Mouse (Mus musculus) left cerebral cortex, adult 2 months (tissue): ENCODE measurements around the gene Lim2. TPM values are rescaled to one million over a fixed set of nuclear protein-coding genes. Genes with fewer than 3 reads are reported as not detected.

Source experiments
- DNase-seq, 2 experiments: peaks; one replicate each; pipeline ENCODE4 v3.0.0; 2021 to 2022; ENCODE audit warnings: low spot score in 2 of 2, mixed read lengths in 1 of 2; ENCODE audit errors: extremely low spot score in 1 of 2
- H3K27ac ChIP-seq: fragments of 200-600 bp; 2 replicates; pipeline ENCODE4 v1.8.1; 2022
- H3K4me3 ChIP-seq: fragments of 200-600 bp; 2 replicates; pipeline ENCODE4 v1.8.1; 2022
- CTCF ChIP-seq: fragments of 200-600 bp; IDR thresholded peaks from 2 replicates; pipeline ENCODE4 v1.8.1; 2022; ENCODE audit warnings: antibody characterized with exemption, mild to moderate bottlenecking, moderate library complexity
- intact Hi-C: fragments of 180-260 bp; cut with DNase I; formaldehyde crosslinking; loops from one replicate; pipeline ENCODE4 v1.15.1; 2025
- microRNA-seq, 2 experiments: library from miRNA; unstranded; fragments of <30 nt; microRNA quantifications; one replicate each; pipeline ENCODE4 v1.2.0; 2021
- total RNA-seq, 2 experiments: library from RNA; stranded (reverse); gene quantifications; 2 replicates each; pipeline ENCODE4 v1.2.3; 2021

Gene Lim2
- total RNA-seq, 2 experiments from 2014 or later, result not detected

GRCm38 (mm10) chr7:43470373-43470772 is 42.9 kb downstream of the Lim2 start:
- H3K4me3 ChIP-seq, result no peak overlapping the region
- intact Hi-C loops, result loop anchor here (1.0 kb wide), 1 partner anchor 25 kb away; no protein-coding TSS in a partner anchor
- peak; percentile 60 for TF ChIP-seq CTCF
- no peak overlapping the region for H3K27ac ChIP-seq
- no peak for DNase-seq

DNA sequence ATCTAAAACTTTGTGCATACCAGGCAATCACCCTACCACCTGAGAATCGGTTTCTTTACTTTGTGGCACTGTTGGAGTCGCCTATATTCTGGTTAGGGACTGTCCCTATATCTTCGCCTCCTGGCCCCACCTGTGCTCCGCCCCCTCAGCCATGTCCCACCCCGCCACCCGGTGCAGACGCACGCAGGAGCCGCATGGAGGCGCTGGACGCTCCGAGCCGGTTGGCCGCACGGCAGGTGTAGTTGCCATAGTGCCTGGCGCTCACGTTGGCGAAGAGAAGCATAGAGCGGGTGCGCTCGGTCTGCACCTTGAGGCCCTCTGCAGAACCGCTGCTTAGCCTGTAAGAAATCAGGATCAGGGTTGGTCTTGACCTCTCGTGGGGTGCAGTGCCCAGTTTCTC is 48.2 kb downstream of the Lim2 start:
- DNase-seq, result no peak
- TF ChIP-seq CTCF, result no peak; the same call in 1 of the 2 replicates
- intact Hi-C loops, result no loop called here
- no peak overlapping the region for H3K27ac ChIP-seq
- H3K4me3 ChIP-seq, result no peak overlapping the region

DNA sequence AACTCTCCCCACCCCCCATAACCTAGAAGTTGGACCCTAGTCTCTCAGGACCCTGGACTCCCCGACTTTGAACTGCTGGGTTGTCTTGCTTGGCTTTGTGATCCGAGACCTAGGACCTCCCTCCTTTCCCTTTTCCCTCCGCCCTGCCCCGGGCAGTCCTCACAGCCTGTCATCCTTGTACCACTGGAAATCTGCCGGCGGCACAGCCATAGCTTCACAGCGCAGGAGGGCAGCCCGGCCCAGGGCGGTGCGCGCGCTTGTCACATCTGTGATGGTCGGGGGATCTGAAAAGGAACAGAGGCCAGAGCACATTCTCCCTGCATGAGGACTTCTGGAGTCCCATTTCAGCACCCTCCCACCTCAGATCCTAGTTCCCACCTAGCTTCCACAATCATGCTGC is 48.9 kb downstream of the Lim2 start:
- no peak overlapping the region for H3K4me3 ChIP-seq
- intact Hi-C loops, result no loop called here
- DNase-seq, result no peak
- no peak overlapping the region for H3K27ac ChIP-seq
- TF ChIP-seq CTCF, result no peak

- Histone ChIP-seq H3K27ac (peak overlapping the region; percentile 66), H3K4me3 (no peak overlapping the region)
- DNase-seq, result peak; percentile 64 to 73
- TF ChIP-seq CTCF, result no peak
- intact Hi-C loops, result no loop called here
These were observed 53.7 kb downstream of the Lim2 start for GRCm38 (mm10) chr7:43481191-43481590.

DNA sequence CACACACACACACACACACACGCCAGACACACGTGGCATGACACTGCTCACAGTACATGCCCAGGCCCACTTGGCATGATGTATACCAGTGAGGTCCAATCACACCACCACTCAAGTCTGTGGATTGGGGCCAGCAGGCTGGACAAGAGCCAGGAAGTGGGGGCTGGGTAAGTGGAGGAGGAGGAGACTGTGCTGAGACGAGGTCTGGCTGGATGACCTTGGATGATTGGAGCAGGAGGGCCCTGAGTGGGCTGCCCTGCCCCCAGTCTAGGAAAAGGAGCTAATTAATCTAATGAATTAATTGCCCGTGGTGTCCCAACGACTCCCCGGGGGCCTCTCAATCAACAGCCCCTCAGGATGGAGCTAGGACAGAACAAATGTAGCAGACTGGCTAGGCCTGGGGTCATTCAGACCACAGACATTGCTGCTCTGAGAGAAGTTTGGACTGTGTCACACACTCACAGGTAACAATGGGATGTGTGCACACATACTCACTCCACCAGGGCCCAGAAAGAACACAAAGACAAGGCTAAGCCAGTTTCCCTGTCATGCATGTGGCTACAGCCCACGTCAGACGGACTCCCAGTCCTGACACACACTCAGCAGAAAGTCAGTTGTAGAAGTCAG is 54.7 kb downstream of the Lim2 start:
- intact Hi-C loops, result no loop called here
- no peak for TF ChIP-seq CTCF
- DNase-seq, result no peak
- H3K4me3 ChIP-seq, result no peak overlapping the region
- H3K27ac ChIP-seq, result peak overlapping the region; percentile 8; the same call in 1 of the 2 replicates

GRCm38 (mm10) chr7:43483236-43483635 is 55.8 kb downstream of the Lim2 start:
- intact Hi-C loops, result no loop called here
- Histone ChIP-seq H3K4me3 (no peak overlapping the region), H3K27ac (no peak overlapping the region)
- no peak for DNase-seq
- no peak for TF ChIP-seq CTCF

Small RNA genes lying within 50 kb of the gene (microRNA-seq; reads per million reads assigned to microRNA genes)
- gene Mir7051, result 0 to 2.9 reads per million in 2 experiments

Other genes starting within 250 kb of the Lim2 start
- gene Zfp715, start 114.4 kb upstream of the Lim2 start, total RNA-seq, result 10 to 100 TPM; 21.6 to 23.6 TPM
- under 1 TPM; 0.34 to 0.54 TPM for gene Siglecf, start 76.3 kb upstream of the Lim2 start, total RNA-seq
- not detected for gene Siglecg, start 19.5 kb upstream of the Lim2 start, total RNA-seq
- gene Nkg7, start 9.4 kb downstream of the Lim2 start, total RNA-seq, result not detected
- not detected for gene Cldnd2, start 13.1 kb downstream of the Lim2 start, total RNA-seq
- gene Etfb, start 16.4 kb downstream of the Lim2 start, total RNA-seq, result 10 to 100 TPM; 58.2 TPM
- under 1 TPM in 1 of 2 experiments, not detected in 1; 0.89 TPM for gene Gm45233, start 16.5 kb downstream of the Lim2 start, total RNA-seq
- gene Vsig10l, start 35.5 kb downstream of the Lim2 start, total RNA-seq, result 1 to 10 TPM in 1 of 2 experiments, under 1 TPM in 1; 0.89 to 1.2 TPM
- 10 to 100 TPM; 24.4 to 27.3 TPM for gene Iglon5, start 62.4 kb downstream of the Lim2 start, total RNA-seq
- gene 4931406B18Rik, start 78.3 kb downstream of the Lim2 start, total RNA-seq, result not detected
- gene Cd33, start 116.8 kb downstream of the Lim2 start, total RNA-seq, result 1 to 10 TPM; 3.7 to 4.7 TPM
- 1 to 10 TPM; 5.2 to 5.5 TPM for gene Zfp658, start 134.6 kb downstream of the Lim2 start, total RNA-seq
- 10 to 100 TPM; 14.5 to 16.2 TPM for gene Zfp719, start 151.9 kb downstream of the Lim2 start, total RNA-seq
- under 1 TPM; 0.16 to 0.25 TPM for gene Zfp819, start 179.5 kb downstream of the Lim2 start, total RNA-seq
- gene Ceacam18, start 207.0 kb downstream of the Lim2 start, total RNA-seq, result not detected
- 1 to 10 TPM; 1.3 to 1.5 TPM for gene Siglece, start 232.5 kb downstream of the Lim2 start, total RNA-seq
- gene Ctu1, start 244.3 kb downstream of the Lim2 start, total RNA-seq, result 1 to 10 TPM; 8.5 to 8.9 TPM